In the genomic region with DNA sequence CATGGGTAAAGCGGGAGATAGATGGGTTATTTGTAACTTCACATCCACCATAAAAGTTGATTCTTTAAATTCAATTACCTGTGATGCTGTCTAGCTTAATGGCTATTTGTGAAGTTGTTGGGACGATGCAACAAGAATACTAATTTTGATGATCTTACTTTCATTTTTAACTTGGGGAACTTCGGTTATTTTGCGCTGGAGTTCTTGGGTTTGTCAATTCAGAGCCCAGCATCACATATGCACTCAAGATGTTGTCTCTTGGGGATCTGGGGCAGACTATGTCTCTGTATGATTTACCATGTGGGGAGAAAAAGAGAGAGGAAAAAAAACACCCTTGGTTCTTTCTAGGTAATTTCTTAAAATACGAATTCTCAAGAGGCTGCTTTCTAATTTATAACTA, we compare ENCODE assay signal across 16 mouse cellular contexts. TPM values are rescaled to one million over a fixed set of nuclear protein-coding genes. Genes with fewer than 3 reads are reported as not detected.
DNase-seq lines count a peak whose midpoint lies in the region; ATAC-seq and TF ChIP-seq lines count a peak whose summit lies in the region.
"Had no signal": no experiment of that assay in that cellular context is flagged by ENCODE, and none has a peak within 500 bp of the region (broad histone marks: within the 10 kb centered on the region; RNA-seq: fewer than 3 reads in every experiment).

No protein-coding gene starts in this region.

- no peaks in the 10 kb centered on the region for H3K27me3 ChIP-seq in forebrain, embryonic 14.5 days (replicated peaks; ENCODE audit: control insufficient read depth, insufficient read depth, low read length)
- H3K27me3 ChIP-seq in forebrain, embryonic 10.5 days (ENCODE audit: poor library complexity, severe bottlenecking): peaks cover 34% of the 10 kb centered on the region
- no peaks in the 10 kb centered on the region for H3K27me3 ChIP-seq in hindbrain, embryonic 16.5 days (replicated peaks; ENCODE audit: control insufficient read depth, insufficient read depth, low read length)
- no peaks in the 10 kb centered on the region for H3K27me3 ChIP-seq in neural tube, embryonic 15.5 days (replicated peaks)
- 0 out of 2 replicates have a peak, but pooled peaks cover 3% of the 10 kb centered on the region for H3K27me3 ChIP-seq in intestine, embryonic 16.5 days (replicated peaks; ENCODE audit: control insufficient read depth, insufficient read depth, low read length)
- H3K27me3 ChIP-seq: intestine, embryonic 15.5 days had no signal

- intact Hi-C loops in left cerebral cortex, adult 2 months (cut with DNase I): no loop called here
- intact Hi-C loops in left cerebral cortex, postnatal 25 days (cut with DNase I): loop anchor here (5.0 kb wide), 1 partner anchor 57 kb away; no protein-coding TSS in a partner anchor

- H3K4me3 ChIP-seq in forebrain, embryonic 14.5 days (ENCODE audit: low read depth, low read length): 0 out of 2 replicates have a peak overlapping the region, but pooled peaks have one; percentile 3
- H3K4me3 ChIP-seq in forebrain, embryonic 10.5 days: no peak overlapping the region
- peak overlapping the region; percentile 52 for H3K4me3 ChIP-seq in left cerebral cortex, adult 2 months
- H3K4me3 ChIP-seq in hindbrain, embryonic 16.5 days (ENCODE audit: low read length): peak overlapping the region; percentile 41
- H3K4me3 ChIP-seq in neural tube, embryonic 15.5 days (replicated peaks): peak overlapping the region; percentile 42
- no peak overlapping the region for H3K4me3 ChIP-seq in intestine, embryonic 16.5 days (ENCODE audit: low read length)
- H3K4me3 ChIP-seq: intestine, embryonic 15.5 days had no signal

- H3K36me3 ChIP-seq in forebrain, embryonic 14.5 days (ENCODE audit: control insufficient read depth, insufficient read depth, low read length): no peaks in the 10 kb centered on the region
- no peaks in the 10 kb centered on the region for H3K36me3 ChIP-seq in forebrain, embryonic 10.5 days (replicated peaks)
- no peaks in the 10 kb centered on the region for H3K36me3 ChIP-seq in hindbrain, embryonic 16.5 days (ENCODE audit: control insufficient read depth, insufficient read depth, low read length)
- H3K36me3 ChIP-seq in neural tube, embryonic 15.5 days: no peaks in the 10 kb centered on the region
- H3K36me3 ChIP-seq in intestine, embryonic 16.5 days (ENCODE audit: control insufficient read depth, insufficient read depth, low read length): no peaks in the 10 kb centered on the region
- H3K36me3 ChIP-seq: G1E; intestine, embryonic 15.5 days had no signal

- 89% methylated on average over 5 of the region's 5 CpGs for WGBS in forebrain, embryonic 14.5 days
- WGBS in forebrain, embryonic 10.5 days: 90% methylated on average over 5 of the region's 5 CpGs
- WGBS in hindbrain, embryonic 16.5 days: 77% methylated on average over 5 of the region's 5 CpGs
- 76% methylated on average over 5 of the region's 5 CpGs for WGBS in neural tube, embryonic 15.5 days
- WGBS in intestine, embryonic 16.5 days: 84% methylated on average over 5 of the region's 5 CpGs

- no peak for DNase-seq in forebrain, embryonic 14.5 days (ENCODE audit: low spot score)
- DNase-seq in forebrain, embryonic 10.5 days (ENCODE audit: extremely low spot score, low spot score): no peak
- DNase-seq in left cerebral cortex, adult 2 months (ENCODE audit: extremely low spot score in 1 of 2, low spot score in 2 of 2): no peak
- no peak for DNase-seq in left cerebral cortex, postnatal 25 days (ENCODE audit: low spot score in 2 of 2)
- DNase-seq: cerebellum, adult 11 months; heart, postnatal 10 days; kidney, postnatal 10 days; lung, embryonic 14.5 days had no signal

- peak overlapping the region; percentile 51; the same call in 1 of the 2 replicates for H3K4me2 ChIP-seq in forebrain, embryonic 14.5 days (ENCODE audit: low read length)
- H3K4me2 ChIP-seq in hindbrain, embryonic 16.5 days (ENCODE audit: low read length): peak overlapping the region; percentile 62
- H3K4me2 ChIP-seq in neural tube, embryonic 15.5 days: peak overlapping the region; percentile 57
- H3K4me2 ChIP-seq in intestine, embryonic 16.5 days (ENCODE audit: low read depth, low read length): no peak overlapping the region
- H3K4me2 ChIP-seq: intestine, embryonic 15.5 days; lung, embryonic 14.5 days had no signal

- no peak overlapping the region for H3K27ac ChIP-seq in forebrain, embryonic 14.5 days (ENCODE audit: low read depth, low read length)
- no peak overlapping the region for H3K27ac ChIP-seq in forebrain, embryonic 10.5 days
- peak overlapping the region; percentile 99 for H3K27ac ChIP-seq in left cerebral cortex, adult 2 months
- no peak overlapping the region for H3K27ac ChIP-seq in hindbrain, embryonic 16.5 days (ENCODE audit: low read depth, low read length)
- H3K27ac ChIP-seq in neural tube, embryonic 15.5 days (replicated peaks): peak overlapping the region; percentile 83
- no peak overlapping the region for H3K27ac ChIP-seq in intestine, embryonic 16.5 days (ENCODE audit: low read length)
- H3K27ac ChIP-seq: intestine, embryonic 15.5 days; macrophage had no signal

- H3K9me3 ChIP-seq in forebrain, embryonic 14.5 days (replicated peaks; ENCODE audit: control insufficient read depth, low read length): no peaks in the 10 kb centered on the region
- H3K9me3 ChIP-seq in forebrain, embryonic 10.5 days: no peaks in the 10 kb centered on the region
- no peaks in the 10 kb centered on the region for H3K9me3 ChIP-seq in hindbrain, embryonic 16.5 days (ENCODE audit: control insufficient read depth, low read length)
- H3K9me3 ChIP-seq in neural tube, embryonic 15.5 days (replicated peaks): no peaks in the 10 kb centered on the region
- no peaks in the 10 kb centered on the region for H3K9me3 ChIP-seq in intestine, embryonic 16.5 days (ENCODE audit: control insufficient read depth, low read length)
- H3K9me3 ChIP-seq: G1E; intestine, embryonic 15.5 days had no signal

- H3K4me1 ChIP-seq in forebrain, embryonic 14.5 days (ENCODE audit: control insufficient read depth, insufficient read depth, low read length): peaks cover 4% of the 10 kb centered on the region; the same call in 1 of the 2 replicates
- peaks cover 19% of the 10 kb centered on the region for H3K4me1 ChIP-seq in forebrain, embryonic 10.5 days
- peaks cover 7% of the 10 kb centered on the region for H3K4me1 ChIP-seq in hindbrain, embryonic 16.5 days (ENCODE audit: control insufficient read depth, insufficient read depth, low read depth, low read length)
- H3K4me1 ChIP-seq in neural tube, embryonic 15.5 days: peaks cover 15% of the 10 kb centered on the region
- no peaks in the 10 kb centered on the region for H3K4me1 ChIP-seq in intestine, embryonic 16.5 days (ENCODE audit: control insufficient read depth, insufficient read depth, low read length)
- H3K4me1 ChIP-seq: intestine, embryonic 15.5 days had no signal

- no peak for ATAC-seq in forebrain, embryonic 14.5 days
- ATAC-seq in hindbrain, embryonic 16.5 days: no peak
- ATAC-seq in neural tube, embryonic 15.5 days (ENCODE audit: low FRiP score): no peak
- no peak for ATAC-seq in intestine, embryonic 16.5 days
- ATAC-seq: intestine, embryonic 15.5 days had no signal

- no peak overlapping the region for H3K9ac ChIP-seq in forebrain, embryonic 14.5 days (ENCODE audit: low read length)
- no peak overlapping the region for H3K9ac ChIP-seq in hindbrain, embryonic 16.5 days (ENCODE audit: low read depth, low read length)
- peak overlapping the region; percentile 41; the same call in 1 of the 2 replicates for H3K9ac ChIP-seq in neural tube, embryonic 15.5 days (replicated peaks)
- H3K9ac ChIP-seq in intestine, embryonic 16.5 days (ENCODE audit: low read depth, low read length): no peak overlapping the region
- H3K9ac ChIP-seq: intestine, embryonic 15.5 days; lung, embryonic 14.5 days had no signal

- TF ChIP-seq CTCF in left cerebral cortex, adult 2 months (IDR thresholded peaks at IDR 0.05): no peak; the same call in 1 of the 2 replicates

RNA-seq across cellular contexts. Expression of a gene that starts 1.4 kb away (rescaled TPM):
- 8.8 and 13.3 TPM in 2 replicates for polyA plus RNA-seq in forebrain, embryonic 14.5 days (2014; fragmentation: Nextera tagmentation; extraction: Ambion mirVana)
- polyA plus RNA-seq in forebrain, embryonic 10.5 days (2016; fragmentation: Nextera tagmentation; extraction: Ambion mirVana): 0.25 and 0.63 TPM in 2 replicates
- total RNA-seq in left cerebral cortex, adult 2 months (2021): 100 to 1,000 TPM; 133 to 144 TPM
- total RNA-seq in left cerebral cortex, postnatal 25 days (2021): 100 to 1,000 TPM; 141 to 144 TPM
- polyA plus RNA-seq in hindbrain, embryonic 16.5 days (2015; fragmentation: Nextera tagmentation; extraction: Ambion mirVana): 22.5 and 23.1 TPM in 2 replicates
- 19.5 and 24.7 TPM in 2 replicates for polyA plus RNA-seq in neural tube, embryonic 15.5 days (2015; fragmentation: Nextera tagmentation; extraction: Ambion mirVana)
- 0.46 and 0.51 TPM in 2 replicates for polyA plus RNA-seq in intestine, embryonic 16.5 days (2015; fragmentation: Nextera tagmentation; extraction: Ambion mirVana)
- total RNA-seq: liver, adult 2 months had no signal
- polyA plus RNA-seq: C2C12; G1E; liver, adult 2 months; lung, embryonic 14.5 days; macrophage had no signal

RNA-seq across cellular contexts. Expression of a gene that starts 41.8 kb away (rescaled TPM):
- 38.9 and 44.5 TPM in 2 replicates for polyA plus RNA-seq in forebrain, embryonic 14.5 days (2014; fragmentation: Nextera tagmentation; extraction: Ambion mirVana)
- polyA plus RNA-seq in forebrain, embryonic 10.5 days (2016; fragmentation: Nextera tagmentation; extraction: Ambion mirVana): 45.8 and 47.6 TPM in 2 replicates
- total RNA-seq in left cerebral cortex, adult 2 months (2021): 10 to 100 TPM; 14.4 to 16.3 TPM
- total RNA-seq in left cerebral cortex, postnatal 25 days (2021): 10 to 100 TPM; 14.5 to 16.7 TPM
- polyA plus RNA-seq in hindbrain, embryonic 16.5 days (2015; fragmentation: Nextera tagmentation; extraction: Ambion mirVana): 36.7 and 37.7 TPM in 2 replicates
- polyA plus RNA-seq in neural tube, embryonic 15.5 days (2015; fragmentation: Nextera tagmentation; extraction: Ambion mirVana): 38.6 and 39.2 TPM in 2 replicates
- 29.6 and 33.6 TPM in 2 replicates for polyA plus RNA-seq in intestine, embryonic 16.5 days (2015; fragmentation: Nextera tagmentation; extraction: Ambion mirVana)

Comparison
In these comparisons a context has a peak if more than half of its experiments do, and no peak if none do; other contexts are left out.
1. H3K4me3 ChIP-seq: peak in forebrain, embryonic 14.5 days (single experiment), left cerebral cortex, adult 2 months (single experiment), hindbrain, embryonic 16.5 days (single experiment) and neural tube, embryonic 15.5 days (single experiment); none in forebrain, embryonic 10.5 days (single experiment) and intestine, embryonic 16.5 days (single experiment).
2. H3K27ac ChIP-seq: peak in left cerebral cortex, adult 2 months (single experiment) and neural tube, embryonic 15.5 days (single experiment); none in forebrain, embryonic 14.5 days (single experiment), forebrain, embryonic 10.5 days (single experiment), hindbrain, embryonic 16.5 days (single experiment) and intestine, embryonic 16.5 days (single experiment).